Mouse (Mus musculus) midbrain, embryonic 11.5 days (tissue): ENCODE measurements around the gene Mpi. TPM values are rescaled to one million over a fixed set of nuclear protein-coding genes. Genes with fewer than 3 reads are reported as not detected.

Source experiments
- ATAC-seq: fragments of 200-750 bp; cut with Nextera tagmentation; 2 replicates; pipeline ENCODE4 v1.8.0; 2017; ENCODE audit warnings: moderate TSS enrichment, moderate library complexity; ENCODE audit not compliant: low FRiP score
- DNase-seq: peaks from one replicate; pipeline ENCODE4 v3.0.0; 2015; ENCODE audit warnings: low spot score; ENCODE audit errors: missing footprints
- H3K27ac ChIP-seq: fragments of 300-500 bp; sonication (generic); 2 replicates; pipeline ENCODE4 v1.5.1; 2014; ENCODE audit warnings: low read depth, low read length
- H3K27me3 ChIP-seq: fragments of 300-500 bp; sonication (generic); 2 replicates; pipeline ENCODE4 v1.6.1; 2014; ENCODE audit warnings: mild to moderate bottlenecking, low read length, moderate library complexity, mixed read lengths; ENCODE audit not compliant: control insufficient read depth, insufficient read depth
- H3K36me3 ChIP-seq: fragments of 300-500 bp; sonication (generic); 2 replicates; pipeline ENCODE4 v1.6.1; 2014; ENCODE audit warnings: mild to moderate bottlenecking, low read length, moderate library complexity, mixed read lengths; ENCODE audit not compliant: control insufficient read depth, insufficient read depth
- H3K4me1 ChIP-seq: fragments of 300-500 bp; sonication (generic); 2 replicates; pipeline ENCODE4 v1.6.1; 2014; ENCODE audit warnings: low read length; ENCODE audit not compliant: control insufficient read depth, insufficient read depth
- H3K4me2 ChIP-seq: fragments of 300-500 bp; sonication (generic); 2 replicates; pipeline ENCODE4 v1.6.1; 2014; ENCODE audit warnings: mild to moderate bottlenecking, moderate library complexity
- H3K4me3 ChIP-seq: fragments of 300-500 bp; sonication (generic); 2 replicates; pipeline ENCODE4 v1.5.1; 2014; ENCODE audit warnings: low read depth, low read length
- H3K9ac ChIP-seq: fragments of 300-500 bp; sonication (generic); 2 replicates; pipeline ENCODE4 v1.6.1; 2014; ENCODE audit warnings: low read length
- H3K9me3 ChIP-seq: fragments of 300-500 bp; sonication (generic); 2 replicates; pipeline ENCODE4 v1.6.1; 2016; ENCODE audit warnings: low read length; ENCODE audit not compliant: control insufficient read depth
- WGBS: fragments of 180-500 bp; shearing (Covaris S2); extraction: QIAGEN DNeasy Blood & Tissue Kit; methylation state at CpG from one replicate; pipeline ENCODE4 v1.1.7; 2014; 5-methylcytosine and 5-hydroxymethylcytosine counted together
- polyA plus RNA-seq: library from polyadenylated mRNA; unstranded; fragments of >200 nt; fragmentation: Nextera tagmentation; extraction: Ambion mirVana; gene quantifications from 2 replicates; pipeline ENCODE4 v1.2.1, GENCODE M21; 2014

Mpi gene
- polyA plus RNA-seq, 1 experiment from 2014 or later = 49.8 TPM

DNA sequence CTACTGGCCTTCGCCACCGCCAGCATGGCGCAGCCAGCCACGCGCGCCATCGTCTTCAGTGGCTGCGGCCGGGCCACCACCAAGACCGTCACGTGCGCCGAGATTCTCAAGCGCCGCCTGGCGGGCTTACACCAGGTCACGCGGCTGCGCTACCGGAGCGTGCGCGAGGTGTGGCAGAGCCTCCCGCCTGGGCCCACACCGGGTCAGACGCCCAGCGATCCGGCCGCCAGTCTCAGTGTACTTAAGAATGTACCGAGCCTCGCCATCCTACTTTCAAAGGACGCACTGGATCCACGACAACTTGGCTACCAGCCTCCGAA is 48.2 kb downstream of the Mpi start:
- Histone ChIP-seq H3K4me2 (peak overlapping the region; percentile 75), H3K4me3 (peak overlapping the region; percentile 39), H3K4me1 (peaks cover 24% of the 10 kb centered on the region), H3K9me3 (no peaks in the 10 kb centered on the region), H3K36me3 (no peaks in the 10 kb centered on the region), H3K27me3 (peaks cover 66% of the 10 kb centered on the region), H3K27ac (no peak overlapping the region), H3K9ac (peak overlapping the region; percentile 55; the same call in 1 of the 2 replicates)
- peak; percentile 55 for ATAC-seq
- under 1% methylated on average over 34 of the region's 34 CpGs for WGBS
- DNase-seq = peak; percentile 95

DNA sequence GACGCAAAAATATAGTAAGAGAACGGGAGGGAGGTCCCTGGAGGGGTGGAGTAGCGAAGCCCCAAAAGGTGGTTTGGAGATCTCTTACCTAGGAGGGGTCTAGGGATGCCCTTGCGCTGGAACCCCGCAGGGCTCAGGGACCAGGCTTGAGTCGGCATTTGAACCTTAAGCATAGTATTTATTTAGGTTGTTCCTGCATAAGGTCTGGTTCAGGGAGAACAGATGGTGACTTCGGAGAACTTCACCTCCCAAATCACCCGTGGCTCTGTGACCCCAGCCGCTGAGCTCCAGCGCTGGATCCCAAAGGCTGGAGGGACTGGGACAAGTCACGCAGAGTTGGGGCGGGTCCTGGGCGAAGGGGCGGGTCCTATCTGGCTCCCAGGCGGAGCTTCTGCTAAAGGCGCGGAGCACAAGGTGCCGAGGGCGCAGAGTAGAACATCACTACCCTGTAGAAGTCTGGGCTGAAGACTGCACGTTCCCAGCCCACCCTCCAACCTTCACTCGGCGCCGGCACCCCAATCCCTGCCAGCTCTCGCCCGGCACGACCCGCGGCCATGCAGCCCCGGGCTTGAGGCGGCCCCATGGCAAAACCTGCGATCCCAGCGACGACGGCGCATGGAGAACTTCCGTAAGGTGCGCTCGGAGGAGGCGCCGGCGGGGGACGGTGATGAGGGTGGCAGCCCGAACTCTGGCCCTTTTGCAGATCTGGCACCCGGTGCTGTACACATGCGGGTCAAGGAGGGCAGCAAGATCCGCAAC is 48.8 kb downstream of the Mpi start, which contains the start of gene Rpp25:
Gene Rpp25 (plus strand): TSS at position 405 of the 759 bp plus-strand sequence.
- Histone ChIP-seq H3K27ac (peak within 1 kb of the TSS; percentile 25), H3K36me3 (no peaks in the 10 kb centered on the region), H3K9me3 (no peaks in the 10 kb centered on the region), H3K4me2 (peak within 1 kb of the TSS; percentile 75), H3K4me3 (peak within 1 kb of the TSS; percentile 39), H3K27me3 (peaks cover 66% of the 10 kb centered on the region), H3K9ac (peak within 1 kb of the TSS; percentile 55; the same call in 1 of the 2 replicates), H3K4me1 (peaks cover 24% of the 10 kb centered on the region)
- DNase-seq (peak; percentile 94), ATAC-seq (peak; percentile 70)
- WGBS = under 1% methylated on average over 46 of the region's 46 CpGs

DNA sequence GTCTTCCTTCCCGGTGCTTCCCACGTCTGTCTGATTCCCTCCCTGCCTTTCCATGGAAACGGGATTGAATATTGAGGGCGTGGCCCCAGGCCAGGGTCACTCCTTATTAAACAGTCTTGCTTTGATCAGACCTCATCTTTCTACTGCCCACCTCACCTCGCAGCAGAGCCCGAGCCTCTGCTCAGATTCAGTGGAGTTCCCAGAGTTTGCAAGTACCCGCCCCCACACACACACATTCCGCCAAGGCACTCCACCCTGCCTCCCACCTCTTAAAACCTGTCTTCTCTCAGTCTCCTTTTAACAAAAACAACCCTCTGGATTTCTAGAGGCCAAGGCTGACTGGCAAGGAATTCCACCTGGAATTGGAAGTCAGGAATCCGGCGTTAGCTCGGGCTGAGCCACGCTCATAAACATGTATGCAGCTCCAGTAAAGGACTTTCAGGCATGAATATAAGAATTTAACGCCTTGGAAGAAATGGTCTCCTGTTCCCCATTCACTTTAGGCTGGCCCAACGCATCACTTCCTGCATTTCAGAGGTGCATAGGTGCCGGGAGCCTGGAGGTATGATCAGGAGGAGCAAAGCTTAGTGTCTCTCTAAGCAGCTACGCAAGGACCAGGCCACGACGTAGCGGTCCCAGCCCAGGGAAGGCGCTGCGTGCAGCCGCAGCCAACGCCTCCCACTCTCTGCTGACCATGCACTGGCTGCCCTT is 49.5 kb downstream of the Mpi start:
- Histone ChIP-seq H3K27me3 (peaks cover 66% of the 10 kb centered on the region), H3K4me3 (peak overlapping the region; percentile 39), H3K9me3 (no peaks in the 10 kb centered on the region), H3K9ac (no peak overlapping the region), H3K27ac (no peak overlapping the region), H3K4me2 (peak overlapping the region; percentile 75), H3K36me3 (no peaks in the 10 kb centered on the region), H3K4me1 (peaks cover 24% of the 10 kb centered on the region)
- peak; percentile 90 for DNase-seq
- 0 out of 2 replicates have a peak, but pooled peaks have one; percentile 36 for ATAC-seq
- 2% methylated on average over 23 of the region's 23 CpGs for WGBS

DNA sequence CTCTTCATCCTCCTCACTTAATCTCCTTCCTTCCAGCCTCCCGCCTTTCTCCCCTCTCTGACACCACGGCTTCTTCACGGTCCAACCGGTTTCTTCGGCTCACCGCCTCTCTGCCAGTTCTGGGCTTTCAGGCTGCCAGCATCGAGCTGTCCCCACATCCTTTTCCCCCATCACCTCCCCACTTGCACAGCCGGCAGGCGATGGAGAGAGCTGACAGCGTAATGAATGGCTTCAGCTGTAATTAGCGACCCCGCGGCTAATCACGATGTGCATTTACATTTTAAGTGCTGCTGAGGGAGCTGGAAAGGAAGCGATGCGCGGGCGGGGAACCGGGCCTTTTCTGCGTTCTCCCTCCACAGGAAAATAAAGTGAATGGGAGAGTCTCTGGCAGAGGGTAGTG is 50.7 kb downstream of the Mpi start:
- Histone ChIP-seq H3K36me3 (no peaks in the 10 kb centered on the region), H3K9me3 (no peaks in the 10 kb centered on the region), H3K27me3 (peaks cover 66% of the 10 kb centered on the region), H3K4me3 (peak overlapping the region; percentile 10; the same call in 1 of the 2 replicates), H3K9ac (peak overlapping the region; percentile 28), H3K4me1 (peaks cover 24% of the 10 kb centered on the region), H3K4me2 (peak overlapping the region; percentile 32), H3K27ac (no peak overlapping the region)
- 0% methylated on average over 20 of the region's 20 CpGs for WGBS
- ATAC-seq (no peak), DNase-seq (peak; percentile 94)

DNA sequence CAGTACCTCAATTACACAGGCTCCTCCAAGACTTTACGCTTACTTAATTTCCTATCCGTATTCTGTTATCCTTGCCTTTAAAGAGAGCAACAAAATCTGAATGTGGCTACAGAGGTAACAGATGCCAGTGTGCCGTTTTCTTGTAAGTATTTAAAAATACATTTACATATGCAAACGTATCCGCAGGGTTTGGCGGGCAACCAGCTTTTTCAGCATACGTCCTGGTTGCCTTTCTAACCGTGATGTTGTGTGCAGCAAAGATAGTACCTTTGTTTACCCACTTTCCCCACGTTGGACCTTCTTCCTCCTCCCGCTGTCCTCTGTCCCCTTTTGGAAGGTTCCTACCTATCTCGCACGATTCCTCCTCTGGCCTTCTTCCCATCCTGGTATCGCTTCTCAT is 51.1 kb downstream of the Mpi start:
- H3K27ac ChIP-seq = no peak overlapping the region
- H3K4me3 ChIP-seq = peak overlapping the region; percentile 10; the same call in 1 of the 2 replicates
- ATAC-seq (no peak), DNase-seq (no peak)
- peaks cover 24% of the 10 kb centered on the region for H3K4me1 ChIP-seq
- H3K9ac ChIP-seq = peak overlapping the region; percentile 28
- H3K4me2 ChIP-seq = peak overlapping the region; percentile 32
- no peaks in the 10 kb centered on the region for H3K36me3 ChIP-seq
- 3% methylated on average over 13 of the region's 13 CpGs for WGBS
- peaks cover 65% of the 10 kb centered on the region for H3K27me3 ChIP-seq
- H3K9me3 ChIP-seq = no peaks in the 10 kb centered on the region

DNA sequence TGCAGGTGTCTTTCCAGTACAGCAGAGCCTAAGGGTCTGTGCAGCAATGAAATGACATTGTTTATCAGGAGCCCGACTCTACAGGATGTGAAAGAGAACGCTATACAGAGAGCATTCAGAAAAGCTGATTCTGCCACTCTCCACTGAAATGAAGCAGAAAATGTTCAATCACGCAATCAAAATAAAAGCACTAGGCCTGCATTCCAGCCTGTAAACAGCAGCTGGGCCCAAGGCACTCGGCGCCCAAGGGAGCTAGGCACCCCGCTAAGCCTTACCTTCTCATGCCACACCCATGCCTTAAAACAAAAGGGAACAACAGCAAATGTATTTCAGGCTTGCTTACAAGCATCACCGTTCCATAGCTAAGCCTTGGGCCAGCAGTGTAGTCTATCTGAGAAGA is 54.0 kb downstream of the Mpi start:
- Histone ChIP-seq H3K27ac (no peak overlapping the region), H3K4me3 (no peak overlapping the region), H3K36me3 (no peaks in the 10 kb centered on the region), H3K4me1 (peaks cover 12% of the 10 kb centered on the region), H3K9me3 (no peaks in the 10 kb centered on the region), H3K4me2 (no peak overlapping the region), H3K27me3 (peaks cover 36% of the 10 kb centered on the region), H3K9ac (no peak overlapping the region)
- 48% methylated on average over 7 of the region's 7 CpGs for WGBS
- DNase-seq (no peak), ATAC-seq (no peak)

DNA sequence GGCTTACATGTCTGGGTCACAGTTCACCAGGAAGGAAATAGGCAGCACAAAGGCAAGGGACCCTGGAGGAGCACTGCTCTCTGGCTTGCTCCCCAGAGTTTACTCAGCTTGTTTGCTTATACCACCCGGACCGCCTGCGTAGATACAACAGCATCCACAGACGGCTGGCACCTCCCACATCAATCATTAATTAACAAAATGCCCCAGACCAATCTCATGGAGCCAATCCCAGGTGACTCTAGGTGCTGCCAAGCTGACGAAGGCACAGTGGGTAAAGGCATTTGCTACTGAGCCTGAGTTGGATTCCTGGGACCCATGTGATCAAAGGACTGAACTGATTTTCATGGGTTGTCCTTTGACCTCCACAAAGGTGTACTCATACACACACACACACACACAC is 55.3 kb downstream of the Mpi start:
- ATAC-seq (no peak), DNase-seq (peak; percentile 65)
- H3K36me3 ChIP-seq = no peaks in the 10 kb centered on the region
- no peaks in the 10 kb centered on the region for H3K9me3 ChIP-seq
- peaks cover 23% of the 10 kb centered on the region; the same call in 1 of the 2 replicates for H3K27me3 ChIP-seq
- WGBS = 85% methylated on average over 5 of the region's 5 CpGs
- H3K27ac ChIP-seq = no peak overlapping the region
- no peak overlapping the region for H3K9ac ChIP-seq
- H3K4me2 ChIP-seq = no peak overlapping the region
- H3K4me1 ChIP-seq = peaks cover 10% of the 10 kb centered on the region
- no peak overlapping the region for H3K4me3 ChIP-seq

DNA sequence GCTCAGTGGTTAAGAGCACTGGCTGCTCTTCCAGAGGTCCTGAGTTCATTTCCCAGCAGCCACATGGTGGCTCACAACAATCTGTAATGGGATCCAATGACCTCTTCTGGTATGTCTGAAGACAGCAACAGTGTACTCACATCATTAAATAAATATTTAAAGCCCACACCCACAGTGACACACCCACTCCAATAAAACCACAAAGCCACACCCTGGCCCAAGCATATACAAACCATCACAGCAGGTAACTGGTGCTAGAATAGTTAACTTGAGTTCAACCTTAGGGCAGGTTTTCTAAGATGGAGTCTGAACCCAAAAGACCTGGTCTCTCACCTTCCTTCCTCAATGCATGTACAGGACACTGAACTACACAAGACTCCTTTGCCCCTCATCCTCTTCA is 57.6 kb downstream of the Mpi start:
- Histone ChIP-seq H3K27ac (no peak overlapping the region), H3K4me2 (no peak overlapping the region), H3K9ac (no peak overlapping the region), H3K4me3 (no peak overlapping the region), H3K4me1 (no peaks in the 10 kb centered on the region), H3K27me3 (peaks cover 1% of the 10 kb centered on the region; the same call in 1 of the 2 replicates), H3K36me3 (no peaks in the 10 kb centered on the region), H3K9me3 (no peaks in the 10 kb centered on the region)
- DNase-seq (no peak), ATAC-seq (no peak)
